Mouse (Mus musculus) embryonic stem cell, embryonic (primary cell): ENCODE results near the gene Gucy1a1.
"Not testable (repeated sequence)": the region's sequence is repeated elsewhere in the genome, so short reads cannot be mapped to it uniquely, and the experiment has no call there.

Experiments
- CTCF ChIA-PET, 4 experiments: fragments of 300-600 bp in 2 of 4; fragments of 350-600 bp in 2 of 4; sonication (Branson Sonifier 250); formaldehyde crosslinking; loops; one replicate each; lab custom pipeline; 2022; ENCODE audit warnings: inconsistent platforms in 2 of 4; lab: Charles Lee
- POLR2A ChIA-PET, 4 experiments: fragments of 300-600 bp in 2 of 4; fragments of 350-600 bp in 2 of 4; sonication (Branson Sonifier 250); formaldehyde crosslinking; loops; one replicate each; lab custom pipeline; 2022; ENCODE audit warnings: antibody characterized with exemption in 4 of 4, inconsistent platforms in 1 of 4; lab: Charles Lee

Gene Gucy1a1

DNA sequence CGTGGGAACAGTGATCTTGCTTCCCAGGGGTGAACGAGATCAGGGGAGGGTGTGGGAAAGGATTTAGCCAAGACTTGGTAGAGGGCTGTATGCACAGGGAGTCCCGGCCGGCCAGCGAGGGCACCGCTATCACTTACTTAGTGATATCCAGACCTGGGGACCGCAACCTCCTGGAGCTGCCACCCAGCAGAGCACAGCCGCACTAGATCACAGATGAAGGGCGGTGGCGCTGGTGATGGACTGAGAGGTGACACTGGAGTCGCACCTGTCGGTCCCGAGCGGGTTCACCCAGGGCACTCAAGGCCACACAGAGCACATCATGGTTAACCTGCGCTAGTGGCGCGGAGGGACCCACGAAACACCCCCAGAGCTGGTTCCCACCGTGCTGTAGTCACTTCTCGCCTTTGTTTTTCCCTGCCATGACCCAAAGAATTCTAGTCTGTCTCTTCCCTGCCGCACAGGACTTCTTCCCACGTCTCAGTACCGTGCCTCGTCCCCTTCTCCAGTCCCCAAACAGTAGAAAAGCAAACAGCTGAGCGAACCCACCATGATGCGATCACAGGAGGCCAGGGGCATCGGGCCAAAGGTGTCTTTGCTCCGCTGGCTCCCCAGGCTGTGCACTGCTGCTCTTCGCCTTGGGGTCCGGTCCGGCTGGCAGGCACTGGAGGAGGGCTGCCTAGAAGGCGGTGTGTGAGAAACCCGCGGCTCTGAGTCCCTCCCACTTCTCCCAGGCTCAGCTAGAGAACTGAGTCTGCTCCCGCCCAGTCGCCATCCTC lies at the start of gene Gucy1a1:
TSS of gene Gucy1a1 (minus strand) at position 664 of the 776 bp plus-strand sequence.
- ChIA-PET POLR2A (interaction anchor here in 1 of 4 experiments (0.6 kb wide), 1 partner anchor 1230 kb away, joined by 4 read pairs; no protein-coding TSS in a partner anchor), CTCF (interaction anchor here in 3 of 4 experiments (0.6 to 0.7 kb wide), 5 partner anchors 33 to 1347 kb away, joined by 3 to 5 read pairs (median 4); partner anchors contain the start of gene Gucy1b1 (in 1 of the 3))

DNA sequence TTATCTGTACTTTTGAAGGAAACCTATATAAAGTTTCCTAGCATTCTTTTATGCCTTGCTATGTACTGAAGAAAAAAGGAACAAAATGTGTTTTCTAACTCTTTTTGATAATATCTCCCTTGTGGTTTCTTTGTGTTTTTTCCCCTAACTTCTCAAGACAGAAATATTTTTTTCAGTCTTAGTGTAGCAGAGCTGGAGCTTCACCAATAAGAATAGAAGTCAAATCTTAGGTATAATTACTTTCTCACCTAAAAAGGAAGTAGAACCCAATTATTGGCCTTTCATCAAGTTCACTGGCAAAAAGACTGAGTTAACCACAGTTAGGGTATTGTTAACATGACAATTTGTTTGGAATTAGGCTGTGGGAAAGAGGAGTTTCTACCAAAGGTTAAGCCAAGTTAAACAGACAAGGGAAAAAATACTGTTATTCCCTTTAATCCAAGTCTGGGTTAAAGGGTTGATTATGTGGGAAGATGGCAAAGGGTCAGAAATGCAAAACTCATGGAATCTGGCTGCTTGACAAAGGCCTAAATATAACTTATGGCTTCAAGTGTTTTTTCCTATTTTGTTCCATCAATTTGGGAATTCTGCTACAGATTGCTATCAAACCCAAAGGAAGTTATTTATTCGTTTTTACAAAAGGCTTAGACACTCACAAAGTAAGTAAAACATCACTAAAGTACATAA lies 46.1 kb upstream of the Gucy1a1 start:
- ChIA-PET POLR2A (no interaction called here), CTCF (no interaction called here)

DNA sequence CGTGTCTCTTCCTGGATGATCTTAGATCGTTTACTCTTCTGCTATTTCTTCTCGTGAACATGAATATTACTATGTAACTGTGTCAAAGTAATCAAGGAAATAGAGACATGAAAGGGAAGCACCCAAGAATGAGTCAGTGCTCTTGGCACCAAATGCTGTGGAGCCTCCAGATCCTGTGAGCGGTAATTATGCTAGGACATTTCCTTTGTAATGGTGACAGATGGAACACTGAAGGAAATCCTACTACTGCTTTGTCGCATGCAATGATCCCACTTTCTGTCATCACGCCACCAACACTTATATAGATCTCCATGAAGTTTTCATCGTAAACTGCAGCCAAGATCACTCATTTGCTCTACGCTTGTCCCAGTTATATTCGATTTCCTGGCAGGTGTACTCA lies 40.0 kb upstream of the Gucy1a1 start:
- POLR2A ChIA-PET = no interaction called here

DNA sequence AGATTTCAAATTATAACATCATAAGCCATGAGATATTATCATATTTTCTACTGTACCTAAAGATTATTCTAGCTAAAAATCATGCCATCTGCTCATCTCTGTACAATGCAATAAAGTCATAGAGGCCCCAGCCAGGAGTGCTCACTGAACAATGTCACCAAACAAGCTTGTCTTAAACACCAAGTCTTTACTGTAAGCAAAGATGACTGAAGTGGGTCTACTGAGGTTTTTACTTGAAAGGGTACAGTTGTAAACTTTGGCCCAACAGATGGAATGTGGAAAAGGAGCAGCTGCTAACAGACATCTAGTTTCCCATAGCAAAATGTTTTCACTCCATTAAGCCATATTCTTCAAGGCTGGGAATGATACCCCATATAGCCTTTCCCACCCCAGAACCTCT lies 35.9 kb upstream of the Gucy1a1 start:
- POLR2A ChIA-PET = no interaction called here
- CTCF ChIA-PET = no interaction called here

More for the DNA sequence above, 40.0 kb upstream of the Gucy1a1 start:
- CTCF ChIA-PET = no interaction called here

DNA sequence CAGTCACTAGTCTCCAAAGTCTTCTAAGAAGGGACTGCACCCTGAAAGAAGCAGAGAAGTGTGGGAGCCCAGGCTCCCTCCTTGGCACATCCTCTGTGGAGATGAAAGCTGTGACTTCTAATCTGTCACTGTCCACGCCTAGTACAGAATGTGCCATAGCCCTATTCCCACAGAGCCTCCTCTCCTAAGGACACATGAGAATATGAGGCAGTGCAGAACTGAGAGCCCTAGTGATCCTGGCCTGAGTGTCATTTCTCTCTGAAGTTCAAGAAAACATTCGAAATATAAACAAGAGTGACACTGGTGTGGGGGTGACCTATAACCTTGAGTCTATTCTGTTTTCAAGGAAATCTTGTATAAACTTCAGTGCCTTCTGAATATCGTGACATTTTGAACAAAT lies 34.7 kb upstream of the Gucy1a1 start:
- POLR2A ChIA-PET = no interaction called here
- CTCF ChIA-PET = interaction anchor here in 1 of 4 experiments (0.7 kb wide), 1 partner anchor 117 kb away, joined by 3 read pairs; no protein-coding TSS in a partner anchor

DNA sequence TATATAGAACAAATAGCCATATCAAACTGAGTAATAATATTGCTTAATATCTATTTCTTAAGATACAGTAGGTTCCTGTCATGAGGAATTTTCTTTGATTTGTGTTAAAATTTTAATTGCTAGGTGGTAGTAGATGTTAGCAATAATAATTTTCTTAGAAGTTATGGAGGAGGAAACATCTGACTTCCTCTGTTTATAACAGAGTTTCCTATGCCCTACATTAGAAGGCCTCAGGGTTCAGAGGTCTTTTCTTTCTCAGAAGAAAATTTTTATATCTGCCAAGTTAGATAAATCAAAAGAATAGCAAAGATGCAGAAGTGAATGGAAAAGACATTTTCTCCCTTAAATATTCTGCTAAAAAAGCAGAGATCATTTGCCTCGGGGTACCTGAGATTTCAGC lies 29.9 kb upstream of the Gucy1a1 start:
- ChIA-PET POLR2A (no interaction called here), CTCF (no interaction called here)

DNA sequence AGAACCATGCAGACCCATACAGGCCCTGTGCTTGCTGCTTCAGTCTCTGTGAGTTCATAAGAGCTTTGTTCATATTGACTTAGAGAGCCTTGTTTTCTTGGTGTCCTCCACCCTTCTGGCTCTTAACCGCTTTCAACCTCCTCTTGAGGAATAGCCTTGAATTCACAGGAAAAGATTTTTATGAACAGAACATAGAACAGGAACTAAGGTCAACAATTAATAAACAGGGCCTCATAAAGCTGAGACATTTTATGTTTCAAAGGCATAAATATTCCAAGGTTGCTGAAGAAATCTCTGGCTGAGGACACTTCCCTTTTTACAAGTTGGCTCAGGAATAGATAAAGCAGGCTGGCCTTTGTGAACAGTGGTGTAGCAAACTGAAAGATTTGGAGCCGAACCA lies 21.5 kb upstream of the Gucy1a1 start:
- ChIA-PET CTCF (no interaction called here), POLR2A (no interaction called here)

DNA sequence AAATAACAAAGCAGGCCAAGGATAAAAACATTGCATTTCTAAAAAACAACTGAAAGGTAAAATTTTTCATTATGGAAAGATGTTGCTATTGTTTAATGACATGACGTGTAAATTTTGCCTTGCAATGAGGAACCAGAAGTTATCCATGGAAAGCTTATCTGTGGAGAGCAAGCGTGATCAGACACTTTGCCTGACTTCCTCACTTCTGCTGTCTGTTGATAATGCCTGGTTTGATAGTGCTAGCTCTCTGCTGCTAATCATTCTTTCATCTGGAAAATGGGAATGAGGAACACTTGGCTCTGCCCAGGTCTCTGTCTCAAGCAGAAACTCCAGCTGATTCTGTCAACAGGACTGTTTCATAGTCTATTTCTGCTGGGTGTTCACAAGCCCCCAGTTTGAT lies 20.3 kb upstream of the Gucy1a1 start:
- ChIA-PET CTCF (no interaction called here), POLR2A (interaction anchor here in 1 of 4 experiments (0.6 kb wide), 1 partner anchor 15 kb away, joined by 6 read pairs; no protein-coding TSS in a partner anchor)

DNA sequence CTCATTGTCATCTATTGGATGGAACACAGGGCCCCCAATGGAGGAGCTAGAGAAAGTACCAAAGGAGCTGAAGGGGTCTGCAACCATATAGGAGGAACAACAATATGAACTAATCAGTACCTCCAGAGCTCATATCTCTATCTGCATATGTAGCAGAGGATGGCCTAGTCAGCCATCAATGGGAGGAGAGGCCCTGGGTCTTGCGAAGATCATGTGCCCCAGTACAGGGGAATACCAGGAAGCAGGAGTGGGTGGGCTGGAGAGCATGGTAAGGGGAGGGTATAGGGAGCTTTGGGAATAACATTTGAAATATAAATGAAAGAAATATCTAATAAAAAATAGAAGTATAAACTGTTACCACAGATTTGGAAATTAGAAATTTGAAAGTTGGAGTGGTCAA lies 17.4 kb upstream of the Gucy1a1 start:
- POLR2A ChIA-PET, CTCF ChIA-PET: not testable (repeated sequence)

DNA sequence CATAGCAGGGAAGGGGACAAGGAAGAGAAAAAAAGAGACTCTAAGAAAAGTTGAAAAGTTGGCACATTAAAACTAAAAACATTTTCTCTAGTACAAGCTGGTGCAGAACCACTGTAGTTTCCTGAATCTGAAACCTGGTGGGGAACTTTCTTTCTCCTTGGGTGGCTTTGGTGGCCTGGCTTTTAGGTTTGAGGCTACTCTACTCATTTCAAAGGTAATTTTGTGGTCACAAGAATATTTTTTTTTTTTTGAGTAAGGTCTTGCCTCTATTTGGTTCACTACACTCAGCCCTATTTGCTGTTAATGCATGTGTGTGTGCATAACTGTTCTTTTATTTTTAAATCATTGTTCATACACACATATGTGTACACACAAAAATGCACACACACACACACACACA lies 389 bp upstream of the Gucy1a1 start:
- POLR2A ChIA-PET = no interaction called here
- CTCF ChIA-PET = interaction anchor here in 3 of 4 experiments (0.6 to 0.7 kb wide), 5 partner anchors 71 to 1617 kb away, joined by 4 to 5 read pairs (median 4); no protein-coding TSS in a partner anchor

DNA sequence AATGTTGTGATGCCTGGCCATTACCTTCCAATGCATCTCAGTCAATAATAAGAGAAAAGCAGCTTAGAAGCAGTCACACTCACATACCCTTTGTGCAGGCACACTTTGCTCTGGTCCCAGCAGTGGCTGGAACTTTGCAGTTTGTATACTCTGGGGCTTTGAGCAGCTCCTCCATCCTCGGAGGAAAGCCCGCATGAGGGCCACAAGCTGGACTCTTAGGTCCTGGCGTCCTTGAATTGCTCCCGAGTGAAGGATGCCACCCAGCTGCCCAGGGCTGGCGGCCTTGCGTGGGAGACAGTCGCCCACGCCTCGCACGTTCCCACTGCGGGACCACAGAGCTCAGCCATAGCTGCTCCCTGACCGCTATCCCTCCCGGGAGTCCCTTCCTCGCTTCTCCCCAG lies 864 bp downstream of the Gucy1a1 start:
- ChIA-PET CTCF (no interaction called here), POLR2A (no interaction called here)

DNA sequence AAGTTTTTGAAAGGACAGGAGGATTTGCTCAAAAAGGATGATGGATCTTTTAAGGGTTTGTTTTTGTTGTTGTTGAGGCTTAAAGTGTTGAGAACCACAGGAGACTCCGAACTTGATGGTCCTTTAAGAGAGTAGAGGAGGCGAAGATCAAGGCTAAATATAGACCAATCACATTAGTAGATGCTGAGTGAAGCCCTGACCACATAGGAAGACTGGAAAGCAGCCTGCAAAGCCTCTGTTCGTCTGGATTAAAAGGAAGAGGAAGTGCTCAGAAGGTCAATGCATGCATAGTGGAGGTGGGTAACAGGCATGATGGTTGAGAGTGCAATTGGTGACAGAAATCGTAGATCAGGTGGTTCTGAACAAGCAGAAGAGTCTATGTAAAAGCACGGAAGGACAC lies 4.8 kb downstream of the Gucy1a1 start:
- ChIA-PET POLR2A (no interaction called here), CTCF (no interaction called here)

DNA sequence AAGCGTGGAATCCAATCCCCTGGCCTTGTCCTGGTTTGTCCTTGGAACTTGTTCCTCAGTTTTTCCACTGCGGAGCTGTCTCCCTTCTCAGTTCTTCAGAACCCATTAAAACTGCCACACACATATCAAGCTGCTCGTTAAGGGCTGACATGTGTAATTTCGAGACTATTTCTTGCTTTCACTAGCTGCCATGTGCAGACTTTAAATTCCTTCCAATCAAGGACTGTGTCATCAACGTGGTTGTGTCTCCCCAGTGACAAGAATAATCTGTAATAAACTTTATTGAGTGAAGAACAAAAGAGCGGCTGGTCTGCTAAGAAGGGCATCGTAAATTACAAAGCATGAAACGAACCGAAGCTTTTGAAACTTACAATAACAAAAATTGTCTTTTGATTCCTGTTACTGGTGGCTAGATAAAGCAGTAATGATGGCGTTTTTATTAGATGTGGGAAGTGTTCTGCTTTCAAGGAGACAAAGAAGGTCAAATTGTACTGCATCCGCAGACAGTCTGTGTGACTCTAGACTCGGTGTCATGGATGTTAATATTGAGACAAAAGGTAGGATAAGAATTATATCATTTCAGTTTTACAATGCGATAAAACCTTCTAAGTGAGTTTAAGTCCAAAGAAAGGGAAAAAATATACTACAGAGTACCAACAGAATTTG lies 7.5 kb downstream of the Gucy1a1 start:
- POLR2A ChIA-PET = no interaction called here
- CTCF ChIA-PET = no interaction called here

DNA sequence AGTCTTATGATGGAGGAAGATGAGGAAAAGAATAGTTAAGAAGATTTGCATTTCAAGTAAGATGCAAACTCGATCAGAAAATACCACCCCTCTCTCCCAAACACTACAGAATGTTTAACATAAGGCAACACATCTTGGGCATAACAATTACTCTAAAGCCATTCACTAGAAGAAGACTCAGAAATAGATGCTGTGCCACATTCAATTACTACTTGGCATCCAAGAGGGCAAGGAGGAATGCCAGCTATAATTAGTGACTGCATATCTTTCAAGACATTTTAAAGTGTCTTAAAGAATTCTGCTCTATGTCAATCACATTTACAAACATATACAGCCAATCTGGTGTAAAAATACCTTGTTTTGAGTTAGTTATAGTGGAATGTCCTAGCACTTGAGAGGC lies 10.1 kb downstream of the Gucy1a1 start:
- CTCF ChIA-PET = no interaction called here

DNA sequence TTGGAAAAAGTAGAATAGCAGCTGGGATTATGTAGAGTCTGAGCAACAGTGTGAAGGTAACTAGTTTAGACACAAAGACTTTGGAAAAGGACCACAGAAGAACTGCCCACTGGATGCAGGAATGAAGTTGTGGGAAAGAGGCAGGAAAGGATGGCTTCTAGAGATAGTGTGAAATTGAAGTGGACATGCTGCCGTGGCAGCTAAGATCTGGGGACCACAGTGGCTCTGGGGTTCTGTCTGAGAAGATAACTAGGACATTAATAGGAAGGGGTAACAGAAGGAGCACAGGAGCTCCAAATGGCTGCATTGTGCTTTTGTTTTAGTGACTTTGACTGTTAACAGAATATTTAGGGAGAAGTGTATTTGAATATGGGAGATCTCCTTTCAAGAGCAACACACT lies 16.3 kb downstream of the Gucy1a1 start:
- ChIA-PET CTCF (no interaction called here), POLR2A (no interaction called here)

More for the DNA sequence above, 10.1 kb downstream of the Gucy1a1 start:
- POLR2A ChIA-PET = interaction anchor here in 1 of 4 experiments (0.6 kb wide), 1 partner anchor 59 kb away, joined by 3 read pairs; no protein-coding TSS in a partner anchor

DNA sequence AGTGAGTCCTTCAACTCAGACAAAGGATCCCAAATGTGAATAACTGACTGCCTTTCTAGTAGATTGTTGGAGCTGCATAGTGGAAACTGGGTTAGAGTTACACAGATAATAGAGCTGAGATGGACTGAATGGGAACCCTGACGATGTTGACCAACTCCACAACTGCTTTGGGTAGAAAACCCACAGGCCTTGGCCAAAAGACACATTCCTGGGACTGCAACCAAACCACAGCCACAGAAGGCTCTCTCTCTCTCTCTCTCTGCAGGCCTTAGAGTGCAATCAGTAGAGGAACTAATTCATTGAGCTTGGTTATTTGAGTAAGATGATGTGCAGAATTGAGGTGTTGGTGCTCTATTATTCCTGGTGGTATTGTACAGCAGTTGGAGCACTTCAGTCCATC lies 21.0 kb downstream of the Gucy1a1 start:
- ChIA-PET CTCF (no interaction called here), POLR2A (no interaction called here)

DNA sequence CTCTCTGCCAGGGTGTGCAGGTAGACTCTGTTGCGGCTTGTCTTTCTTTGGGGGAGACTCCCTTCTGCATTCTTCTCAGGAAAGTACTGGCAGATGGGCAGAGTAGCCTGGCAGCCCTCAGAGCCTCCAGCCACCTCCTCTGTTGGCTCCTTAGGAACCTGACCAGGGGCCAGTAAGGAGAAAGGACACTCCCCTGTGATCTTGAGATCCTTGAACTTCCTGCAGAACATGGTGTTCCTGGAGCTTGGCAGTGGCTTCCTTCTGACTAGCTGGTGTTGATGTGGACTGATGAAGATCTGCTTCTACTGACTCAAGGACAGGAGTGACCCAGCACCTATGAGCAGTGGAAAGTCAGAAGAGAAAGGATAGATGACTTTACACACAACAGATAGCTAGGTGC lies 26.7 kb downstream of the Gucy1a1 start:
- CTCF ChIA-PET = no interaction called here
- POLR2A ChIA-PET = no interaction called here

DNA sequence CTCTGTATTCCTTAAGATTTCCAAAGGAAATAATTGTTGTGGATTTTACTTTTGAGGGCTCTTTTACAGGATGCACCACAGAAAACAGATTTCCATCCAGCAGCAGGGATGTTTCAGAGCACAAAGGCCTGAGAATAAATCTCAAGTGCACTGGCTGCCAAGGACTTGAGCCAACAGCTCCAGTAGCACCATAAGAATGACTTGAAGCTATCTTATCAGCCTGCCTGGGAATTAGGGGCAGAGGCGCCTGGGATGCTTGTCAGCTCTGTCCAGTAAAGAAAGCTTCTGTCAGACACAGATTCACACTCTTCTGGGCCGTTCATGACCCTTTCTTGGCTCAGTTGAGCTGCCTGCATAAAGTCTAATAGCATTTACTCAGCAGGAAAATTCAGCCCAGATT lies 33.1 kb downstream of the Gucy1a1 start:
- POLR2A ChIA-PET = no interaction called here
- CTCF ChIA-PET = interaction anchor here in 1 of 4 experiments (0.6 kb wide), 1 partner anchor 72 kb away, joined by 6 read pairs; no protein-coding TSS in a partner anchor

DNA sequence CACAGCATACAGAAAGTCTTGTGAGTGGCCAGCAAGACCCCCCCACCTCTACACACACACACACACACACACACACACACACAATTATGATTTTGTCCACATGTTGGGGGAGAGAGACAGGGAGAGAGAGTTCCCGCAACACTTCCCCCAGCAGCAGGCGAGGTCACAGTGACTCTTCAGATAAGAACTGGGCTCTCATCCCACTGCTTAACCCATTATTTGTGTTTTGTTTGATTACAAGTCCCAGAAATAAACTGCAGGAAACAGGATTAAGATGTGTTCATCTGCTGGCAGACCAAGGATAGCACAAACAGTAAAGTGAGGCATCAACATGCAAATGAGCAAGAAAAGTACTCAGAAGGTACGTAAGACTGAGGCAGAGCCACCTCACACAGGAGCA lies 33.6 kb downstream of the Gucy1a1 start:
- CTCF ChIA-PET = interaction anchor here in 2 of 4 experiments (0.6 kb wide), 2 partner anchors 33 to 71 kb away, joined by 3 to 6 read pairs; partner anchors contain the start of gene Gucy1a1 (in 1 of the 2)
- POLR2A ChIA-PET = no interaction called here

DNA sequence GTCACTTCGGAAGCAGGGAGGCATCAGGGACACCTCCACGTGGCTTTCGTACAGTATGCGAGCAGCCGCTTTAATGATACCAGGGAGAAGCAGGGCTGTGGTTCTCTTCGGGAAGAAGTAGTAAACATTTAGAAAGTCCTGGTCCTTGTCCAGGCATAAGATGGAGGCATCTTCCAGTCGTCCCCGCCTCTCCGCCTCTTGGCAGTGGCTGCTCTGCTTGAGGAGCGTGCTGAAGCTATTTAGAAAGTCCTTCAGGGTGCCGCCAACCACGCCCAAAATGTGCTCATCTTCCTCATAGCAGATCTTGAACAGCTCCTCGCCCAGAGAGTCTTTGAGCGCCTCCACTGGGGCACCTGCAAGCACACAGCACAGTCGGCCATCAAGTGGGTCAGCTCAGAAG lies 36.6 kb downstream of the Gucy1a1 start:
- POLR2A ChIA-PET = interaction anchor here in 1 of 4 experiments (0.6 kb wide), 1 partner anchor 28 kb away, joined by 3 read pairs; no protein-coding TSS in a partner anchor
- CTCF ChIA-PET = no interaction called here
